In genomic region chrX:136196873-136197272, GRCm38 (mm10) we compare ENCODE assay signal across 8 mouse cellular contexts. TPM values are rescaled to one million over a fixed set of nuclear protein-coding genes. Genes with fewer than 3 reads are reported as not detected.
DNase-seq lines count a peak whose midpoint lies in the region; ATAC-seq and TF ChIP-seq lines count a peak whose summit lies in the region.
"Had no signal": no experiment of that assay in that cellular context is flagged by ENCODE, and none has a peak within 500 bp of the region (broad histone marks: within the 10 kb centered on the region; RNA-seq: fewer than 3 reads in every experiment).

No protein-coding gene starts in this region.

- no peak overlapping the region for H3K9ac ChIP-seq in ES-Bruce4 (ENCODE audit: low read depth, poor library complexity, severe bottlenecking)
- H3K9ac ChIP-seq in midbrain, postnatal 0 days (replicated peaks; ENCODE audit: low read length, poor library complexity, severe bottlenecking), result no peak overlapping the region
- H3K9ac ChIP-seq: stomach, embryonic 15.5 days had no signal

- ATAC-seq in Patski, result no peak
- peak; percentile 65; the same call in 1 of the 2 replicates for ATAC-seq in erythroblast, adult 5-6 weeks (replicated peaks; ENCODE audit: low FRiP score, poor library complexity, severe bottlenecking)
- no peak for ATAC-seq in midbrain, postnatal 0 days (ENCODE audit: low FRiP score)

- no peak for TF ChIP-seq EP300 in ES-Bruce4 (IDR thresholded peaks at IDR 0.05; ENCODE audit: insufficient read depth, low read depth, low read length)

- no peak overlapping the region for H3K27ac ChIP-seq in ES-Bruce4 (ENCODE audit: insufficient read depth, low read length)
- no peak overlapping the region for H3K27ac ChIP-seq in midbrain, postnatal 0 days (ENCODE audit: low read depth, low read length)
- H3K27ac ChIP-seq: stomach, embryonic 15.5 days had no signal

- CTCF ChIA-PET in Patski (lab: Charles Lee), result interaction anchor here (0.8 kb wide), 1 partner anchor 42 kb away, joined by 3 read pairs; no protein-coding TSS in a partner anchor

- no peaks in the 10 kb centered on the region for H3K4me1 ChIP-seq in ES-Bruce4 (ENCODE audit: control insufficient read depth, insufficient read depth, low read length)
- H3K4me1 ChIP-seq in midbrain, postnatal 0 days (ENCODE audit: insufficient read depth, low read length), result no peaks in the 10 kb centered on the region
- H3K4me1 ChIP-seq: stomach, embryonic 15.5 days had no signal

- no peaks in the 10 kb centered on the region for H3K27me3 ChIP-seq in ES-Bruce4 (ENCODE audit: control insufficient read depth, insufficient read depth, low read length, poor library complexity, severe bottlenecking)
- H3K27me3 ChIP-seq in Patski, result peaks cover 27% of the 10 kb centered on the region
- H3K27me3 ChIP-seq in midbrain, postnatal 0 days (ENCODE audit: insufficient read depth, low read length), result no peaks in the 10 kb centered on the region
- H3K27me3 ChIP-seq: stomach, embryonic 15.5 days had no signal

- no peak overlapping the region for H3K4me2 ChIP-seq in midbrain, postnatal 0 days (ENCODE audit: low read depth, low read length, poor library complexity, severe bottlenecking)
- H3K4me2 ChIP-seq: stomach, embryonic 15.5 days had no signal

- in situ Hi-C loops in Patski (cut with MboI; ENCODE audit: low pct_unique_long_range_greater_than_20kb), result loop anchor here (10.0 kb wide), 1 partner anchor 138 kb away; no protein-coding TSS in a partner anchor

- H3K36me3 ChIP-seq in ES-Bruce4 (ENCODE audit: control insufficient read depth, insufficient read depth, low read length, poor library complexity, severe bottlenecking), result no peaks in the 10 kb centered on the region
- H3K36me3 ChIP-seq in midbrain, postnatal 0 days (ENCODE audit: insufficient read depth, low read length), result no peaks in the 10 kb centered on the region
- H3K36me3 ChIP-seq: stomach, embryonic 15.5 days had no signal

- no peak for TF ChIP-seq POLR2A in ES-Bruce4 (IDR thresholded peaks at IDR 0.05; ENCODE audit: insufficient read depth, low read length)

- WGBS in midbrain, postnatal 0 days, result 42% methylated on average over 1 of the region's 1 CpGs

- H3K9me3 ChIP-seq in ES-Bruce4 (replicated peaks; ENCODE audit: control insufficient read depth, insufficient read depth, low read length, poor library complexity, severe bottlenecking), result no peaks in the 10 kb centered on the region
- no peaks in the 10 kb centered on the region for H3K9me3 ChIP-seq in midbrain, postnatal 0 days (ENCODE audit: low read length)
- H3K9me3 ChIP-seq: stomach, embryonic 15.5 days had no signal

- POLR2A ChIA-PET in Patski (lab: Charles Lee), result no interaction called here

- peak; percentile 33 for DNase-seq in kidney, adult 9 months
- DNase-seq in kidney, adult 11 months, result no peak
- no peak for DNase-seq in Patski (ENCODE audit: low read depth, low spot score)
- no peak for DNase-seq in midbrain, postnatal 0 days (ENCODE audit: low spot score)
- no peak for DNase-seq in frontal cortex, postnatal 25 days (ENCODE audit: low spot score in 2 of 2)

- H3K4me3 ChIP-seq in ES-Bruce4 (ENCODE audit: low read depth, low read length), result no peak overlapping the region
- H3K4me3 ChIP-seq in midbrain, postnatal 0 days (ENCODE audit: low read depth, low read length), result no peak overlapping the region
- H3K4me3 ChIP-seq: stomach, embryonic 15.5 days had no signal

- peak; percentile 26 for TF ChIP-seq CTCF in ES-Bruce4 (IDR thresholded peaks at IDR 0.05; ENCODE audit: low read depth, low read length)
- peak; percentile 58 for TF ChIP-seq CTCF in Patski (IDR thresholded peaks at IDR 0.05)
- TF ChIP-seq CTCF in midbrain, postnatal 0 days (IDR thresholded peaks at IDR 0.05), result peak; percentile 50

RNA-seq across cellular contexts. Expression of gene Tceal5, which starts 6.8 kb away (rescaled TPM):
- polyA plus RNA-seq in ES-Bruce4 (2011; ENCODE audit: insufficient read depth, insufficient read length, low read depth, missing spikeins), result 13.1 and 15.4 TPM in 2 replicates
- polyA plus RNA-seq in Patski (2021), result not detected
- total RNA-seq in erythroblast, adult 5-6 weeks (2015; ENCODE audit: low replicate concordance), result not detected in 2 replicates
- not detected in 2 replicates for total RNA-seq in erythroblast, adult 5-6 weeks (2017; ENCODE audit: low replicate concordance)
- total RNA-seq in midbrain, postnatal 0 days (2014; rRNA removed), result 7.9 and 14.2 TPM in 2 replicates
- polyA plus RNA-seq in midbrain, postnatal 0 days (2015; fragmentation: Nextera tagmentation; extraction: Ambion mirVana), result 37.1 and 39.2 TPM in 2 replicates

RNA-seq across cellular contexts. Expression of gene Tceal7, which starts 17.7 kb away (rescaled TPM):
- polyA plus RNA-seq in ES-Bruce4 (2011; ENCODE audit: insufficient read depth, insufficient read length, low read depth, missing spikeins) (1.2 and 3.8 TPM in 2 replicates), Patski (2021) (not detected)
- not detected in 2 replicates for total RNA-seq in erythroblast, adult 5-6 weeks (2015; ENCODE audit: low replicate concordance)
- not detected in 2 replicates for total RNA-seq in erythroblast, adult 5-6 weeks (2017; ENCODE audit: low replicate concordance)
- 2.6 and 6.2 TPM in 2 replicates for total RNA-seq in midbrain, postnatal 0 days (2014; rRNA removed)
- polyA plus RNA-seq in midbrain, postnatal 0 days (2015; fragmentation: Nextera tagmentation; extraction: Ambion mirVana), result 5.7 and 5.8 TPM in 2 replicates

RNA-seq across cellular contexts. Expression of gene Bex1, which starts 18.4 kb away (rescaled TPM):
- polyA plus RNA-seq in ES-Bruce4 (2011; ENCODE audit: insufficient read depth, insufficient read length, low read depth, missing spikeins) (846 and 903 TPM in 2 replicates), Patski (2021) (0.86 TPM)
- not detected in 2 replicates for total RNA-seq in erythroblast, adult 5-6 weeks (2015; ENCODE audit: low replicate concordance)
- total RNA-seq in erythroblast, adult 5-6 weeks (2017; ENCODE audit: low replicate concordance), result not detected in 2 replicates
- 73.9 and 108 TPM in 2 replicates for total RNA-seq in midbrain, postnatal 0 days (2014; rRNA removed)
- 336 and 338 TPM in 2 replicates for polyA plus RNA-seq in midbrain, postnatal 0 days (2015; fragmentation: Nextera tagmentation; extraction: Ambion mirVana)

RNA-seq across cellular contexts. Expression of gene Tceal8, which starts 24.7 kb away (rescaled TPM):
- polyA plus RNA-seq in ES-Bruce4 (2011; ENCODE audit: insufficient read depth, insufficient read length, low read depth, missing spikeins) (196 and 214 TPM in 2 replicates), Patski (2021) (64.6 TPM)
- total RNA-seq in erythroblast, adult 5-6 weeks (2015; ENCODE audit: low replicate concordance), result 20.7 and 26.5 TPM in 2 replicates
- 31.0 and 39.6 TPM in 2 replicates for total RNA-seq in erythroblast, adult 5-6 weeks (2017; ENCODE audit: low replicate concordance)
- 84.0 and 99.7 TPM in 2 replicates for total RNA-seq in midbrain, postnatal 0 days (2014; rRNA removed)
- 133 and 135 TPM in 2 replicates for polyA plus RNA-seq in midbrain, postnatal 0 days (2015; fragmentation: Nextera tagmentation; extraction: Ambion mirVana)

RNA-seq across cellular contexts. Expression of gene Tceal9, which starts 48.0 kb away (rescaled TPM):
- 500 and 527 TPM in 2 replicates for polyA plus RNA-seq in ES-Bruce4 (2011; ENCODE audit: insufficient read depth, insufficient read length, low read depth, missing spikeins)
- 401 TPM for polyA plus RNA-seq in Patski (2021)
- total RNA-seq in erythroblast, adult 5-6 weeks (2015; ENCODE audit: low replicate concordance), result 15.6 and 21.3 TPM in 2 replicates
- total RNA-seq in erythroblast, adult 5-6 weeks (2017; ENCODE audit: low replicate concordance), result 32.2 and 49.5 TPM in 2 replicates
- total RNA-seq in midbrain, postnatal 0 days (2014; rRNA removed), result 71.2 and 131 TPM in 2 replicates
- 253 and 259 TPM in 2 replicates for polyA plus RNA-seq in midbrain, postnatal 0 days (2015; fragmentation: Nextera tagmentation; extraction: Ambion mirVana)

Comparison
In these comparisons a context has a peak if more than half of its experiments do, and no peak if none do; other contexts are left out.
1. RNA of gene Tceal5, which starts 6.8 kb away (polyA plus RNA-seq): 37.1 to 39.2 TPM in midbrain, postnatal 0 days and 13.1 to 15.4 TPM in ES-Bruce4; not detected in Patski (single experiment); every median in the first group is over 10 times any median in the second.
2. RNA of gene Bex1, which starts 18.4 kb away (polyA plus RNA-seq): 846 to 903 TPM in ES-Bruce4 and 336 to 338 TPM in midbrain, postnatal 0 days; 0.86 TPM in Patski (single experiment); every median in the first group is over 100 times any median in the second.
3. Peak in every context shown above with its lines, with median percentiles within 50 percentile points of each other: CTCF ChIP-seq.